Mouse (Mus musculus): ENCODE data around the gene Bricd5.
A peak's percentile ranks its signal among the peaks of the same experiment; 100 is the strongest.

Gene Bricd5

GRCm38 (mm10) chr17:24473612-24474275 lies at the start of gene Bricd5:
Gene Bricd5 (plus strand): TSS chr17:24473884.
- DNase-seq: no peak

- no peak for DNase-seq
These were observed 49.2 kb upstream of the Bricd5 start for GRCm38 (mm10) chr17:24424489-24424888.

- DNase-seq: peak in 1 of 2 experiments; percentile 43
These were observed 48.4 kb upstream of the Bricd5 start for GRCm38 (mm10) chr17:24425326-24425725.

GRCm38 (mm10) chr17:24425905-24426304 lies 47.8 kb upstream of the Bricd5 start:
- DNase-seq: peak in 1 of 2 experiments; percentile 39

GRCm38 (mm10) chr17:24426471-24427169 lies 47.1 kb upstream of the Bricd5 start, which contains the start of gene Eci1:
Gene Eci1 (plus strand): TSS chr17:24426641.
- DNase-seq: peak; percentile 96 to 99

- peak in 1 of 2 experiments; percentile 24 for DNase-seq
These were observed 46.5 kb upstream of the Bricd5 start for GRCm38 (mm10) chr17:24427170-24427557.

- DNase-seq: no peak
These were observed 44.3 kb upstream of the Bricd5 start for GRCm38 (mm10) chr17:24429201-24429983.

GRCm38 (mm10) chr17:24437016-24437415 lies 36.7 kb upstream of the Bricd5 start:
- DNase-seq: peak; percentile 57 to 73

GRCm38 (mm10) chr17:24440377-24440776 lies 33.3 kb upstream of the Bricd5 start:
- no peak for DNase-seq

GRCm38 (mm10) chr17:24441148-24441547 lies 32.5 kb upstream of the Bricd5 start:
- DNase-seq: peak; percentile 47 to 52

GRCm38 (mm10) chr17:24442107-24442506 lies 31.6 kb upstream of the Bricd5 start:
- DNase-seq: no peak

GRCm38 (mm10) chr17:24442632-24443155 lies 31.0 kb upstream of the Bricd5 start, which contains the start of gene Dnase1l2:
Gene Dnase1l2 (minus strand): TSS chr17:24443105.
- DNase-seq: peak in 1 of 2 experiments; percentile 16

GRCm38 (mm10) chr17:24443409-24443808 lies 30.3 kb upstream of the Bricd5 start:
- peak; percentile 30 to 42 for DNase-seq

GRCm38 (mm10) chr17:24446590-24446989 lies 27.1 kb upstream of the Bricd5 start:
- DNase-seq: peak in 1 of 2 experiments; percentile 8

GRCm38 (mm10) chr17:24449507-24449906 lies 24.2 kb upstream of the Bricd5 start:
- no peak for DNase-seq

- DNase-seq: no peak
These were observed 22.5 kb upstream of the Bricd5 start for GRCm38 (mm10) chr17:24451220-24451619.

GRCm38 (mm10) chr17:24453372-24453771 lies 20.3 kb upstream of the Bricd5 start:
- DNase-seq: peak in 1 of 2 experiments; percentile 24

GRCm38 (mm10) chr17:24454218-24454755 lies 19.4 kb upstream of the Bricd5 start:
- DNase-seq: no peak

- peak; percentile 99 to 100 for DNase-seq
These were observed 18.7 kb upstream of the Bricd5 start for GRCm38 (mm10) chr17:24454756-24455522.

- DNase-seq: peak; percentile 16 to 19
These were observed 18.0 kb upstream of the Bricd5 start for GRCm38 (mm10) chr17:24455523-24456206.

GRCm38 (mm10) chr17:24461580-24461979 lies 12.1 kb upstream of the Bricd5 start:
- DNase-seq: peak; percentile 56 to 59
